Mouse (Mus musculus): Measurements from ENCODE around the gene Sipa1. TPM values are rescaled to one million over a fixed set of nuclear protein-coding genes. Genes with fewer than 3 reads are reported as not detected.
A peak's percentile ranks its signal among the peaks of the same experiment; 100 is the strongest.

The Sipa1 gene
- polyA plus RNA-seq, 1 experiment from 2014 or later: 8.0 TPM

DNA sequence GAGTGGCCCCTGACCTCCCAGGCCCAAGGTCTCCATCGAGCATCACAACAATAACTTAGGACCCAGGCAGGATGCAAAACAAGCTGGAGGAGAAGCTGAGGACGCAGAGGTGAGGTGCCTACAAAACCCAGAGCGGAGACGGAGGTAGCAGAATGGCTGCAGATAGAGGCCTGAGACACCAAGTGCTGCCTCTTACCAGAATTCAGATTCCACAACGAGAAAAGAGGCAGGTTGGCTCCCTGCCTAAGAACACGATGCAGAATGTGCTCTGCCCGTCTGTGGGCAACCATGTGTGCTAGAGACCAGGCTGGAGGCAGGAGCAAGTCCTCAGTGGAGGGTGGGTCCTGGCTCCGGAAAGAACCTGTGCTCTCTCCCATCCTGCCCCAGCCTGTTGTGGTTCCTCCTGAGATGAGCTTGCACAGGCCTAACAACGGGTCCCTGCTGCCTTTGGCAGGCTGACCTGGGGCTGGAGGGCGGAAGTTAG, 29.4 kb upstream of the Sipa1 start:
- Histone ChIP-seq H3K9me3 (ENCODE audit: control insufficient read depth, low read length) (no peaks in the 10 kb centered on the region), H3K9ac (ENCODE audit: low read length) (peak overlapping the region; percentile 88), H3K27me3 (ENCODE audit: control insufficient read depth, insufficient read depth, low read length) (no peaks in the 10 kb centered on the region), H3K36me3 (ENCODE audit: control insufficient read depth, insufficient read depth, low read length) (peaks cover 35% of the 10 kb centered on the region), H3K4me1 (replicated peaks; ENCODE audit: control insufficient read depth, insufficient read depth) (no peaks in the 10 kb centered on the region; the same call in none of the 2 replicates), H3K4me3 (ENCODE audit: low read depth, low read length) (peak overlapping the region; percentile 81; the same call in 1 of the 2 replicates), H3K4me2 (replicated peaks; ENCODE audit: low read depth) (peak overlapping the region; percentile 94), H3K27ac (replicated peaks) (peak overlapping the region; percentile 78; the same call in 1 of the 2 replicates)
- TF ChIP-seq CTCF (IDR thresholded peaks at IDR 0.05; ENCODE audit: low read depth): no peak
- no peak for TF ChIP-seq EP300 (optimal IDR thresholded peaks at IDR 0.05)
- WGBS: 58% methylated on average over 10 of the region's 10 CpGs
- no peak for DNase-seq (ENCODE audit: low spot score)
- ATAC-seq (ENCODE audit: low FRiP score, low TSS enrichment): no peak

DNA sequence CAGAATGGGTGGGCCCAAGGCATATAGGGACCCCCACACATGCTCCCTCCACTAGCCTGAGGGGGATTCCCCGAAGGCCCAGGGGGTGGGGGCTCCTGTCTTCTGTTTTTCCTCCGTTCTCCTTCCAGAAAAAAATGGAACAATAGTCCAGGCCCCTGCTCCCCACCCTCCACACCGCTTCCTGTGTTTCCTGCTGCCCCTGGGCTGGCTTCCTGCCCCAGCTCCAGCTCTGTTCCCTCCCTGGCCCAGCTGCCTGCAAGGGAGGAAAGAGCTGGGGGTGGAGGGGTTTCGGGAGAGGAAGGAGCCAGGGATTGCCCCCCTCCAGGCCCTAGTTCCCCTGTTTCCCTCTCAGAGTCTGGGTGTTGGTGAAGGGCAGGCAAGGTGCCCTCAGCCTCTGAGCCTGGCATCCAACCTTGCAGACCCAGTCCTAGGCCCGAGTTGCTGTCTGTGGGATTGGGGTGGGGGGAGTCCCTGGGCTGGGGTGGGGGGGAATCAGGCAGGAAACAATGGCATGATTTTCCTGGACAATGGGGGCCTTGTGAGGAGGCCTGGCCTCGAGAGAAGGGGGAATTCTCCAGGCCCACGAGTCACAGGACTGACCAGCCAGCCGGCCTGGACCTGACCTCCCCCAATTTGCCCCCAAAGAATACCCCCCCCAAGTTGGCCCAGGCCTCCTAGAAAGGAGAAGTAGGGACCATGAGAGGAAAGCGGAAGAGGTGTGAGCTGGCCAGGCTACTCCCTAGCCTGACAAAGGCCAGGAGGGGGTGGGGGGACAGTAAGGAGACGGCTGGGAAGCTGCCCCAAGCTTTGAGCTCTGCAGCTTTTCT, 28.8 kb upstream of the Sipa1 start:
- Histone ChIP-seq H3K27me3 (ENCODE audit: control insufficient read depth, insufficient read depth, low read length) (no peaks in the 10 kb centered on the region), H3K27ac (replicated peaks) (peak overlapping the region; percentile 78), H3K36me3 (ENCODE audit: control insufficient read depth, insufficient read depth, low read length) (peaks cover 30% of the 10 kb centered on the region), H3K9me3 (ENCODE audit: control insufficient read depth, low read length) (no peaks in the 10 kb centered on the region), H3K4me3 (ENCODE audit: low read depth, low read length) (peak overlapping the region; percentile 81), H3K4me1 (replicated peaks; ENCODE audit: control insufficient read depth, insufficient read depth) (no peaks in the 10 kb centered on the region; the same call in none of the 2 replicates), H3K9ac (ENCODE audit: low read length) (peak overlapping the region; percentile 88), H3K4me2 (replicated peaks; ENCODE audit: low read depth) (peak overlapping the region; percentile 94)
- TF ChIP-seq EP300 (optimal IDR thresholded peaks at IDR 0.05) (no peak), CTCF (IDR thresholded peaks at IDR 0.05; ENCODE audit: low read depth) (no peak)
- ATAC-seq (ENCODE audit: low FRiP score, low TSS enrichment) (no peak), DNase-seq (ENCODE audit: low spot score) (no peak)
- 56% methylated on average over 10 of the region's 10 CpGs for WGBS

DNA sequence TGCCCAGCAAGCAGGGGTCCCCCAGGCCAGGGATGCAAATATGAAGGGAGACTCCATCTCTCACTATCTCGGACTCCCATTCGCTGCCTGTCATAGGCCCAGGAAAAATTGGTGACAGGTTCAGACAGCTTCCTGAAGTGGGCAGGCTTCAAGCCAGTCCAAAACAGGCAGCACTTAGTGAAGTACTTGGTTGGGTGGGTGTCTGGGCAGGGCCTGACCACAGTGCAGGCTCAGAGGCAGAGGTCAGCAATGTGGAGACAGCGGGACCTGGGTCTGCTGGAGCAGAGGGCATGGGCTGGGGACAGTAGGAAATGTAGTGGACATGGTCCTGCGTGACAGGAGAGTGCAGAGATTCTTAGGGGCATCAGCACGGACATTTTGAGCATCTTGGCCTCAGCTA, 28.1 kb upstream of the Sipa1 start:
- no peak for DNase-seq (ENCODE audit: low spot score)
- peak overlapping the region; percentile 81 for H3K4me3 ChIP-seq (ENCODE audit: low read depth, low read length)
- H3K9ac ChIP-seq (ENCODE audit: low read length): peak overlapping the region; percentile 88
- H3K4me2 ChIP-seq (replicated peaks; ENCODE audit: low read depth): peak overlapping the region; percentile 94
- WGBS: 50% methylated on average over 5 of the region's 5 CpGs
- no peaks in the 10 kb centered on the region for H3K9me3 ChIP-seq (ENCODE audit: control insufficient read depth, low read length)
- no peaks in the 10 kb centered on the region; the same call in none of the 2 replicates for H3K4me1 ChIP-seq (replicated peaks; ENCODE audit: control insufficient read depth, insufficient read depth)
- H3K27ac ChIP-seq (replicated peaks): peak overlapping the region; percentile 78
- H3K27me3 ChIP-seq (ENCODE audit: control insufficient read depth, insufficient read depth, low read length): no peaks in the 10 kb centered on the region
- peaks cover 23% of the 10 kb centered on the region for H3K36me3 ChIP-seq (ENCODE audit: control insufficient read depth, insufficient read depth, low read length)
- TF ChIP-seq EP300 (optimal IDR thresholded peaks at IDR 0.05): no peak
- no peak for TF ChIP-seq CTCF (IDR thresholded peaks at IDR 0.05; ENCODE audit: low read depth)
- ATAC-seq (ENCODE audit: low FRiP score, low TSS enrichment): no peak

DNA sequence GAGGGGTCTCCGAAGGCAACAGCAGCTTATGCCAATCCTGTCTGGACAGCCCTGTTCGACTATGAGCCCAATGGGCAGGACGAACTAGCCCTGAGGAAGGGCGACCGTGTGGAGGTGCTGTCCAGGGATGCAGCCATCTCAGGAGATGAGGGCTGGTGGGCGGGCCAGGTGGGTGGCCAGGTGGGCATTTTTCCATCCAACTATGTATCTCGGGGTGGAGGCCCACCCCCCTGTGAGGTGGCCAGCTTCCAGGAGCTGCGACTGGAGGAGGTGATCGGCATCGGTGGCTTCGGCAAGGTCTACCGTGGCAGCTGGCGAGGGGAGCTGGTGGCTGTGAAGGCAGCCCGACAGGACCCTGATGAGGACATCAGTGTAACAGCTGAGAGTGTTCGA, 26.8 kb upstream of the Sipa1 start:
- H3K4me3 ChIP-seq (ENCODE audit: low read depth, low read length): peak overlapping the region; percentile 81
- H3K9ac ChIP-seq (ENCODE audit: low read length): peak overlapping the region; percentile 88
- TF ChIP-seq EP300 (optimal IDR thresholded peaks at IDR 0.05) (no peak), CTCF (IDR thresholded peaks at IDR 0.05; ENCODE audit: low read depth) (no peak)
- peak overlapping the region; percentile 96 for H3K27ac ChIP-seq (replicated peaks)
- H3K36me3 ChIP-seq (ENCODE audit: control insufficient read depth, insufficient read depth, low read length): peaks cover 18% of the 10 kb centered on the region
- H3K9me3 ChIP-seq (ENCODE audit: control insufficient read depth, low read length): no peaks in the 10 kb centered on the region
- H3K27me3 ChIP-seq (ENCODE audit: control insufficient read depth, insufficient read depth, low read length): no peaks in the 10 kb centered on the region
- H3K4me1 ChIP-seq (replicated peaks; ENCODE audit: control insufficient read depth, insufficient read depth): no peaks in the 10 kb centered on the region; the same call in none of the 2 replicates
- WGBS: 46% methylated on average over 14 of the region's 15 CpGs
- ATAC-seq (ENCODE audit: low FRiP score, low TSS enrichment): no peak
- DNase-seq (ENCODE audit: low spot score): no peak
- H3K4me2 ChIP-seq (replicated peaks; ENCODE audit: low read depth): peak overlapping the region; percentile 94

DNA sequence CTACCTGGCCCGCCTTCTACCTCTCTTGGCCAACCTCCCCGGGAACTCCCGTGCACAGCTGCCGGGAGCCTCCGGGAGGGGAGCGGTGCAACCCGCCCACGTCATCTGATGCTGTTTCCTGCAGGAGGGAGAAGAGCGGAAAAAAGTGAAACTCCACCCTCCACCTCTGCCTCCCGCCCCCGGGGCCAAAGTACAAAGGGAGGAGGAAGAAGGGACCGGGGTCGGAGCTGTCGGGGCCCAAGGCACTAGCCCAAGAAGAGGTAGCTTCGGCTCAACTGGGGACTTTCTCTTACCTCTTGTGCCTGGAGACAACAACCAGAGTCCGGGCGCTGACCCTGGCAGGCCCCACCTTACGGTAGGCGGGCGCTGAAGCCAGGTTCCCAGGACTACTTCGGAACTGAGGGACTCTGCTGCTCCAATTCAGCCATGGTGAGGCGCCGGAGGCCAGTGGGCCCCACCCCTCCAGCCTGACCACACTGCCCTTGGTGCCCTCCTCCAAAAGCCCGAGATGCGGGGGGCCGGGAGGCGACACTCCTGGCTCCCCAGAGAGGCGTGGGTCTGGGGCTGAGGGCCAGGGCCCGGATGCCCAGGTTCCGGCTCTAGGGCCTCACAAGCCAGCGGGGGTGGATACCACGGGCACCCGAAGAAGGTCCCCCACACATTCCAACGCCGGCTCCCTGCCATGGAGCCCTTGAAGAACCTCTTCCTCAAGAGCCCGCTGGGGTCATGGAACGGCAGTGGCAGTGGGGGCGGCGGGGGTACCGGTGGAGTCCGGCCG, 26.2 kb upstream of the Sipa1 start:
- peak; percentile 75 for ATAC-seq (ENCODE audit: low FRiP score, low TSS enrichment)
- DNase-seq (ENCODE audit: low spot score): peak; percentile 96
- peak overlapping the region; percentile 96 for H3K27ac ChIP-seq (replicated peaks)
- peak overlapping the region; percentile 94 for H3K4me2 ChIP-seq (replicated peaks; ENCODE audit: low read depth)
- H3K36me3 ChIP-seq (ENCODE audit: control insufficient read depth, insufficient read depth, low read length): peaks cover 17% of the 10 kb centered on the region
- H3K27me3 ChIP-seq (ENCODE audit: control insufficient read depth, insufficient read depth, low read length): no peaks in the 10 kb centered on the region
- H3K4me1 ChIP-seq (replicated peaks; ENCODE audit: control insufficient read depth, insufficient read depth): no peaks in the 10 kb centered on the region; the same call in none of the 2 replicates
- TF ChIP-seq CTCF (IDR thresholded peaks at IDR 0.05; ENCODE audit: low read depth): peak; percentile 37
- no peak for TF ChIP-seq EP300 (optimal IDR thresholded peaks at IDR 0.05)
- no peaks in the 10 kb centered on the region for H3K9me3 ChIP-seq (ENCODE audit: control insufficient read depth, low read length)
- peak overlapping the region; percentile 81 for H3K4me3 ChIP-seq (ENCODE audit: low read depth, low read length)
- WGBS: 5% methylated on average over 42 of the region's 42 CpGs
- H3K9ac ChIP-seq (ENCODE audit: low read length): peak overlapping the region; percentile 88

Measured in stomach, postnatal 0 days (tissue).